Mouse (Mus musculus): ENCODE results near the gene Gm20388. TPM values are rescaled to one million over a fixed set of nuclear protein-coding genes. Genes with fewer than 3 reads are reported as not detected.
A peak's percentile ranks its signal among the peaks of the same experiment; 100 is the strongest.

The Gm20388 gene
- polyA plus RNA-seq, 1 experiment from 2014 or later, result 1.4 TPM

DNA sequence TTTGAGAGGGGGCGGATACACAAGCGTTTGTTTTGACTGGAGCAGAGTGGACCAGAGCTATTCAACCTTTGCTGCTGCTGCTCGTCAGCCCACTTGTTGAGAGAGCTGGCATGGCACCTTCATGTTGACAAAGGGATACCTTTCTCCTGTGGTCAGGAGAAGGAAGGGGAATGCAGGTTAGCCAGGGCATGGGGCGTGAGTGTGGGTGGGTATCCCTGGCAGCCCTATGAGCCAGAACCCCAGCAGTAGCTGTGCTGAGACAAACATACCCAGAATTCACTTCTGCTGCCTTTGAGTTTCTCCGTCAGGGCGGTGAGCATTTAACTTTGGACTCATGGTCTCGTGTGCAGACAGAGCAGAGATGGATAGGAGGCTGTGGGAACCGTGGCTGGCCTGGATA lies 3747.2 kb downstream of the Gm20388 start:
- Histone ChIP-seq H3K27me3 (ENCODE audit: control insufficient read depth, insufficient read depth, low read depth, low read length) (peaks cover 33% of the 10 kb centered on the region), H3K36me3 (ENCODE audit: control insufficient read depth, insufficient read depth) (no peaks in the 10 kb centered on the region), H3K4me1 (ENCODE audit: control insufficient read depth, low read depth, low read length) (peaks cover 5% of the 10 kb centered on the region), H3K4me2 (ENCODE audit: low read depth, low read length) (no peak overlapping the region), H3K9ac (ENCODE audit: low read depth, low read length) (no peak overlapping the region), H3K9me3 (replicated peaks; ENCODE audit: control insufficient read depth, low read length) (no peaks in the 10 kb centered on the region), H3K27ac (ENCODE audit: low read length) (no peak overlapping the region), H3K4me3 (ENCODE audit: low read depth, low read length) (no peak overlapping the region)
- ATAC-seq (ENCODE audit: low read depth), result no peak
- 58% methylated on average over 8 of the region's 8 CpGs for WGBS (ENCODE audit: insufficient replicate concordance)

- Histone ChIP-seq H3K9ac (ENCODE audit: low read depth, low read length) (no peak overlapping the region), H3K36me3 (ENCODE audit: control insufficient read depth, insufficient read depth) (no peaks in the 10 kb centered on the region), H3K4me1 (ENCODE audit: control insufficient read depth, low read depth, low read length) (peaks cover 5% of the 10 kb centered on the region), H3K4me3 (ENCODE audit: low read depth, low read length) (no peak overlapping the region), H3K27me3 (ENCODE audit: control insufficient read depth, insufficient read depth, low read depth, low read length) (peaks cover 16% of the 10 kb centered on the region), H3K9me3 (replicated peaks; ENCODE audit: control insufficient read depth, low read length) (no peaks in the 10 kb centered on the region), H3K27ac (ENCODE audit: low read length) (no peak overlapping the region), H3K4me2 (ENCODE audit: low read depth, low read length) (no peak overlapping the region)
- 60% methylated on average over 10 of the region's 10 CpGs for WGBS (ENCODE audit: insufficient replicate concordance)
- no peak for ATAC-seq (ENCODE audit: low read depth)
Observed at GRCm38 (mm10) chr8:123659469-123660057, 3748.9 kb downstream of the Gm20388 start.

GRCm38 (mm10) chr8:123661515-123661914 lies 3750.9 kb downstream of the Gm20388 start:
- peak; percentile 83 for ATAC-seq (ENCODE audit: low read depth)
- H3K4me3 ChIP-seq (ENCODE audit: low read depth, low read length), result no peak overlapping the region
- WGBS (ENCODE audit: insufficient replicate concordance), result 62% methylated on average over 11 of the region's 11 CpGs
- peaks cover 2% of the 10 kb centered on the region; the same call in 1 of the 2 replicates for H3K4me1 ChIP-seq (ENCODE audit: control insufficient read depth, low read depth, low read length)
- no peaks in the 10 kb centered on the region for H3K27me3 ChIP-seq (ENCODE audit: control insufficient read depth, insufficient read depth, low read depth, low read length)
- 0 out of 2 replicates have a peak overlapping the region, but pooled peaks have one; percentile 9 for H3K27ac ChIP-seq (ENCODE audit: low read length)
- H3K9ac ChIP-seq (ENCODE audit: low read depth, low read length), result no peak overlapping the region
- H3K4me2 ChIP-seq (ENCODE audit: low read depth, low read length), result no peak overlapping the region
- no peaks in the 10 kb centered on the region for H3K36me3 ChIP-seq (ENCODE audit: control insufficient read depth, insufficient read depth)
- H3K9me3 ChIP-seq (replicated peaks; ENCODE audit: control insufficient read depth, low read length), result no peaks in the 10 kb centered on the region

GRCm38 (mm10) chr8:123665580-123665979 lies 3754.9 kb downstream of the Gm20388 start:
- WGBS (ENCODE audit: insufficient replicate concordance), result 49% methylated on average over 6 of the region's 6 CpGs
- Histone ChIP-seq H3K4me3 (ENCODE audit: low read depth, low read length) (no peak overlapping the region), H3K9ac (ENCODE audit: low read depth, low read length) (no peak overlapping the region), H3K4me2 (ENCODE audit: low read depth, low read length) (no peak overlapping the region), H3K9me3 (replicated peaks; ENCODE audit: control insufficient read depth, low read length) (no peaks in the 10 kb centered on the region), H3K4me1 (ENCODE audit: control insufficient read depth, low read depth, low read length) (peaks cover 5% of the 10 kb centered on the region; the same call in 1 of the 2 replicates), H3K27ac (ENCODE audit: low read length) (no peak overlapping the region), H3K27me3 (ENCODE audit: control insufficient read depth, insufficient read depth, low read depth, low read length) (no peaks in the 10 kb centered on the region), H3K36me3 (ENCODE audit: control insufficient read depth, insufficient read depth) (no peaks in the 10 kb centered on the region)
- ATAC-seq (ENCODE audit: low read depth), result no peak

DNA sequence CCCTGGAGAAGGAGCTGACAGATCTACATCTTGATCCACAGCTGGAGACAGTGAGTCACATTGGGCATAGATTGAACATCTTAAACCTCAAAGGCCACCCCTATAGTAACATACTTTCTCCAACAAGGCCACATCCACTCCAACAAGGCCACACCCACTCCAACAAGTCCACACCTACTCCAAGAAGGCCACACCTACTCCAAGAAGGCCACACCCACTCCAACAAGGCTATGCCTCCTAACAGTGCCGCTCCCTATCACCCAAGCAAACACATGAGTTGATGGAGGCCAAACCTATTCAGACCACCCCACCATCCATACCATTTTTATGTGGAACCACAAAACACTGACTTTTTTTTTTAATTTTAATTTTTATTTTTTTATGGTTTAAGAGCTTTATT lies 3756.2 kb downstream of the Gm20388 start:
- Histone ChIP-seq H3K27ac (ENCODE audit: low read length) (no peak overlapping the region), H3K4me1 (ENCODE audit: control insufficient read depth, low read depth, low read length) (peaks cover 4% of the 10 kb centered on the region; the same call in 1 of the 2 replicates), H3K9ac (ENCODE audit: low read depth, low read length) (no peak overlapping the region), H3K9me3 (replicated peaks; ENCODE audit: control insufficient read depth, low read length) (no peaks in the 10 kb centered on the region), H3K4me2 (ENCODE audit: low read depth, low read length) (no peak overlapping the region), H3K36me3 (ENCODE audit: control insufficient read depth, insufficient read depth) (no peaks in the 10 kb centered on the region), H3K4me3 (ENCODE audit: low read depth, low read length) (no peak overlapping the region), H3K27me3 (ENCODE audit: control insufficient read depth, insufficient read depth, low read depth, low read length) (no peaks in the 10 kb centered on the region)
- no peak for ATAC-seq (ENCODE audit: low read depth)
- 67% methylated on average over 1 of the region's 1 CpGs for WGBS (ENCODE audit: insufficient replicate concordance)

- peak overlapping the region; percentile 11; the same call in 1 of the 2 replicates for H3K27ac ChIP-seq (ENCODE audit: low read length)
- no peaks in the 10 kb centered on the region for H3K27me3 ChIP-seq (ENCODE audit: control insufficient read depth, insufficient read depth, low read depth, low read length)
- 26% methylated on average over 4 of the region's 4 CpGs for WGBS (ENCODE audit: insufficient replicate concordance)
- no peak overlapping the region for H3K9ac ChIP-seq (ENCODE audit: low read depth, low read length)
- no peak overlapping the region for H3K4me3 ChIP-seq (ENCODE audit: low read depth, low read length)
- no peak overlapping the region for H3K4me2 ChIP-seq (ENCODE audit: low read depth, low read length)
- H3K9me3 ChIP-seq (replicated peaks; ENCODE audit: control insufficient read depth, low read length), result no peaks in the 10 kb centered on the region
- ATAC-seq (ENCODE audit: low read depth), result 0 out of 2 replicates have a peak, but pooled peaks have one; percentile 19
- H3K4me1 ChIP-seq (ENCODE audit: control insufficient read depth, low read depth, low read length), result peaks cover 3% of the 10 kb centered on the region; the same call in 1 of the 2 replicates
- no peaks in the 10 kb centered on the region for H3K36me3 ChIP-seq (ENCODE audit: control insufficient read depth, insufficient read depth)
Observed at GRCm38 (mm10) chr8:123668681-123669080, 3758.0 kb downstream of the Gm20388 start.

DNA sequence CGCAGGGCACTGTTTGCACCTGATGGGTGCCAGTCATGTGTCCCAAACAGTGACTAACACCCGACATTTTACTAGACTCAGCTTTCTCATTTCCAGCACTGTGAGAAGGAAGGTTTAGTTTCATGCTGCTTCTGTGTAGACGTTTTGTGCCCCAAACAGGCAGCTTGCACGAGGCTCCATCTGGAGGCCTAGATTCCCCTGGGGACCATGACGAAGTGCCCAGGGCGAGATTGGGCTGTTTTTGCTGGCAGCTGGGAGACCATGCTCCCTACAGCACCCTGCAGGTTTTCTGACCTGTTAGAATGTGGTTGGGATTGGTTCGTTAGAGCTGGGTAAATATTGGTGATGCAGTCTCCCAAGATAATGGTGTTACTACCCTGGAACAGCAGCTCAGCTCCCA lies 3760.1 kb downstream of the Gm20388 start:
- Histone ChIP-seq H3K9me3 (replicated peaks; ENCODE audit: control insufficient read depth, low read length) (no peaks in the 10 kb centered on the region), H3K4me3 (ENCODE audit: low read depth, low read length) (no peak overlapping the region), H3K36me3 (ENCODE audit: control insufficient read depth, insufficient read depth) (no peaks in the 10 kb centered on the region), H3K27me3 (ENCODE audit: control insufficient read depth, insufficient read depth, low read depth, low read length) (no peaks in the 10 kb centered on the region), H3K9ac (ENCODE audit: low read depth, low read length) (no peak overlapping the region), H3K4me2 (ENCODE audit: low read depth, low read length) (no peak overlapping the region), H3K4me1 (ENCODE audit: control insufficient read depth, low read depth, low read length) (peaks cover 3% of the 10 kb centered on the region), H3K27ac (ENCODE audit: low read length) (no peak overlapping the region)
- ATAC-seq (ENCODE audit: low read depth), result no peak
- WGBS (ENCODE audit: insufficient replicate concordance), result 43% methylated on average over 7 of the region's 7 CpGs

GRCm38 (mm10) chr8:123671454-123671853 lies 3760.8 kb downstream of the Gm20388 start:
- Histone ChIP-seq H3K9ac (ENCODE audit: low read depth, low read length) (no peak overlapping the region), H3K9me3 (replicated peaks; ENCODE audit: control insufficient read depth, low read length) (no peaks in the 10 kb centered on the region), H3K27ac (ENCODE audit: low read length) (no peak overlapping the region), H3K4me1 (ENCODE audit: control insufficient read depth, low read depth, low read length) (peaks cover 3% of the 10 kb centered on the region), H3K27me3 (ENCODE audit: control insufficient read depth, insufficient read depth, low read depth, low read length) (no peaks in the 10 kb centered on the region), H3K4me3 (ENCODE audit: low read depth, low read length) (no peak overlapping the region), H3K4me2 (ENCODE audit: low read depth, low read length) (no peak overlapping the region), H3K36me3 (ENCODE audit: control insufficient read depth, insufficient read depth) (no peaks in the 10 kb centered on the region)
- no peak for ATAC-seq (ENCODE audit: low read depth)
- 50% methylated on average over 7 of the region's 7 CpGs for whole genome bisulfite sequencing (ENCODE audit: insufficient replicate concordance)

GRCm38 (mm10) chr8:123672648-123673047 lies 3762.0 kb downstream of the Gm20388 start:
- no peak overlapping the region for H3K27ac ChIP-seq (ENCODE audit: low read length)
- WGBS (ENCODE audit: insufficient replicate concordance), result 20% methylated on average over 6 of the region's 6 CpGs
- no peak overlapping the region for H3K4me2 ChIP-seq (ENCODE audit: low read depth, low read length)
- ATAC-seq (ENCODE audit: low read depth), result no peak
- H3K4me1 ChIP-seq (ENCODE audit: control insufficient read depth, low read depth, low read length), result peaks cover 3% of the 10 kb centered on the region
- no peak overlapping the region for H3K9ac ChIP-seq (ENCODE audit: low read depth, low read length)
- no peaks in the 10 kb centered on the region for H3K36me3 ChIP-seq (ENCODE audit: control insufficient read depth, insufficient read depth)
- no peak overlapping the region for H3K4me3 ChIP-seq (ENCODE audit: low read depth, low read length)
- H3K27me3 ChIP-seq (ENCODE audit: control insufficient read depth, insufficient read depth, low read depth, low read length), result no peaks in the 10 kb centered on the region
- H3K9me3 ChIP-seq (replicated peaks; ENCODE audit: control insufficient read depth, low read length), result no peaks in the 10 kb centered on the region

Measured in liver, embryonic 16.5 days (tissue).